Mouse (Mus musculus): ENCODE data around the gene March6. TPM values are rescaled to one million over a fixed set of nuclear protein-coding genes. Genes with fewer than 3 reads are reported as not detected.
A peak's percentile ranks its signal among the peaks of the same experiment; 100 is the strongest.

Gene March6
- polyA plus RNA-seq, 1 experiment from 2014 or later: 12.9 TPM

GRCm38 (mm10) chr15:31547421-31547820 is 16.6 kb upstream of the March6 start:
- no peaks in the 10 kb centered on the region for H3K36me3 ChIP-seq (ENCODE audit: control insufficient read depth, insufficient read depth, low read length)
- no peak overlapping the region for H3K9ac ChIP-seq (ENCODE audit: low read length)
- no peaks in the 10 kb centered on the region for H3K9me3 ChIP-seq (ENCODE audit: control insufficient read depth, low read length)
- TF ChIP-seq EP300 (optimal IDR thresholded peaks at IDR 0.05) (no peak), CTCF (IDR thresholded peaks at IDR 0.05; ENCODE audit: low read depth) (no peak)
- H3K27ac ChIP-seq (replicated peaks): no peak overlapping the region
- DNase-seq (ENCODE audit: low spot score) (no peak), ATAC-seq (ENCODE audit: low FRiP score, low TSS enrichment) (no peak)
- H3K4me2 ChIP-seq (replicated peaks; ENCODE audit: low read depth): no peak overlapping the region
- H3K4me3 ChIP-seq (ENCODE audit: low read depth, low read length): no peak overlapping the region
- H3K4me1 ChIP-seq (replicated peaks; ENCODE audit: control insufficient read depth, insufficient read depth): no peaks in the 10 kb centered on the region
- H3K27me3 ChIP-seq (ENCODE audit: control insufficient read depth, insufficient read depth, low read length): no peaks in the 10 kb centered on the region
- WGBS: 46% methylated on average over 5 of the region's 5 CpGs

DNA sequence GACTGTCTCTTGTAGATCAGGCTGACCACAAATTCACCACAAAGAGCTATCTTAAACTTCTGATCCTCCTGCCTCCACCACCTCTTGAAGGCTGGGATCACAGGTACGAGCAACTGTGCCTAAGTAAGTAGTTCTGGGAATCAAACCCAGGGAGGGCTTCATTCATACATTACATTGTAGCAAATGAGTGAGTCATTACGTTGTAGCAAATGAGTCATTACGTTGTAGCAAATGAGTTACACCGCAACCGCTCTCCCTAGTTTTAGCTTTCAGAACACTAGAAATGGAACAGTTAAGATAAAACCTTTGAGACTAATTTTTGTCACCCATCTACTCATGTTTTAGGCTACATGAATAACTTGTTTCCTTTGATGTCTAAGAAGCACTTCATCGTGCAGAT is 15.4 kb upstream of the March6 start:
- no peak for TF ChIP-seq EP300 (optimal IDR thresholded peaks at IDR 0.05)
- TF ChIP-seq CTCF (IDR thresholded peaks at IDR 0.05; ENCODE audit: low read depth): no peak
- H3K9ac ChIP-seq (ENCODE audit: low read length): no peak overlapping the region

DNA sequence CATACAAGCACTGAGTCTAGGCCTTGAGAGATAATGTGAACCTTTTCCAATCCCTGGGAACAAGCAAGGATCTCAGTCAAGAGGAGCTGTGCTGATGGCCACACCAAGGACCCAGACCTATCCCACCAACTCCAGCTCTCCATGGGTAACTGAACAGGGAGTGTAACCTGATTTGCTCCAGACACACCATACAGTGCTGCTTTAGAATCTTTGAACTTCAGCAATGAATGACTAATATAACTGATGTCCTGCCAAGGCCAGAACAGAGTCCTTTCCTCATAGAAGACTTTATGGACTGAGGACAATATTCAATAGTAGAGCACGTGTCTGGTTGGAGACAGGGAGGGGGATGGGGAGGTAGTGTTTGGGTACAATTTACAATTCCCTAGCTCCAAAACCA is 14.2 kb upstream of the March6 start:
- H3K9me3 ChIP-seq (ENCODE audit: control insufficient read depth, low read length): no peaks in the 10 kb centered on the region
- WGBS: 59% methylated on average over 1 of the region's 1 CpGs
- ATAC-seq (ENCODE audit: low FRiP score, low TSS enrichment) (no peak), DNase-seq (ENCODE audit: low spot score) (no peak)
- no peak for TF ChIP-seq CTCF (IDR thresholded peaks at IDR 0.05; ENCODE audit: low read depth)
- TF ChIP-seq EP300 (optimal IDR thresholded peaks at IDR 0.05): no peak
- H3K27me3 ChIP-seq (ENCODE audit: control insufficient read depth, insufficient read depth, low read length): no peaks in the 10 kb centered on the region
- H3K4me3 ChIP-seq (ENCODE audit: low read depth, low read length): no peak overlapping the region
- no peak overlapping the region for H3K27ac ChIP-seq (replicated peaks)
- H3K9ac ChIP-seq (ENCODE audit: low read length): no peak overlapping the region
- H3K36me3 ChIP-seq (ENCODE audit: control insufficient read depth, insufficient read depth, low read length): no peaks in the 10 kb centered on the region
- no peak overlapping the region for H3K4me2 ChIP-seq (replicated peaks; ENCODE audit: low read depth)
- H3K4me1 ChIP-seq (replicated peaks; ENCODE audit: control insufficient read depth, insufficient read depth): no peaks in the 10 kb centered on the region; the same call in 1 of the 2 replicates

More for the DNA sequence above, 15.4 kb upstream of the March6 start:
- H3K36me3 ChIP-seq (ENCODE audit: control insufficient read depth, insufficient read depth, low read length): no peaks in the 10 kb centered on the region
- H3K9me3 ChIP-seq (ENCODE audit: control insufficient read depth, low read length): no peaks in the 10 kb centered on the region
- no peaks in the 10 kb centered on the region for H3K27me3 ChIP-seq (ENCODE audit: control insufficient read depth, insufficient read depth, low read length)
- DNase-seq (ENCODE audit: low spot score) (no peak), ATAC-seq (ENCODE audit: low FRiP score, low TSS enrichment) (no peak)
- no peaks in the 10 kb centered on the region for H3K4me1 ChIP-seq (replicated peaks; ENCODE audit: control insufficient read depth, insufficient read depth)
- 70% methylated on average over 6 of the region's 6 CpGs for WGBS
- H3K27ac ChIP-seq (replicated peaks): no peak overlapping the region
- H3K4me2 ChIP-seq (replicated peaks; ENCODE audit: low read depth): no peak overlapping the region
- no peak overlapping the region for H3K4me3 ChIP-seq (ENCODE audit: low read depth, low read length)

- Histone ChIP-seq H3K4me2 (replicated peaks; ENCODE audit: low read depth) (0 out of 2 replicates have a peak overlapping the region, but pooled peaks have one; percentile 3), H3K27ac (replicated peaks) (no peak overlapping the region), H3K27me3 (ENCODE audit: control insufficient read depth, insufficient read depth, low read length) (no peaks in the 10 kb centered on the region), H3K4me1 (replicated peaks; ENCODE audit: control insufficient read depth, insufficient read depth) (no peaks in the 10 kb centered on the region; the same call in 1 of the 2 replicates), H3K36me3 (ENCODE audit: control insufficient read depth, insufficient read depth, low read length) (no peaks in the 10 kb centered on the region), H3K9ac (ENCODE audit: low read length) (no peak overlapping the region), H3K4me3 (ENCODE audit: low read depth, low read length) (no peak overlapping the region), H3K9me3 (ENCODE audit: control insufficient read depth, low read length) (no peaks in the 10 kb centered on the region)
- DNase-seq (ENCODE audit: low spot score): no peak
- no peak for ATAC-seq (ENCODE audit: low FRiP score, low TSS enrichment)
- 14% methylated on average over 3 of the region's 3 CpGs for WGBS
- TF ChIP-seq EP300 (optimal IDR thresholded peaks at IDR 0.05) (no peak), CTCF (IDR thresholded peaks at IDR 0.05; ENCODE audit: low read depth) (no peak)
Measured at GRCm38 (mm10) chr15:31543246-31543645, 12.4 kb upstream of the March6 start.

DNA sequence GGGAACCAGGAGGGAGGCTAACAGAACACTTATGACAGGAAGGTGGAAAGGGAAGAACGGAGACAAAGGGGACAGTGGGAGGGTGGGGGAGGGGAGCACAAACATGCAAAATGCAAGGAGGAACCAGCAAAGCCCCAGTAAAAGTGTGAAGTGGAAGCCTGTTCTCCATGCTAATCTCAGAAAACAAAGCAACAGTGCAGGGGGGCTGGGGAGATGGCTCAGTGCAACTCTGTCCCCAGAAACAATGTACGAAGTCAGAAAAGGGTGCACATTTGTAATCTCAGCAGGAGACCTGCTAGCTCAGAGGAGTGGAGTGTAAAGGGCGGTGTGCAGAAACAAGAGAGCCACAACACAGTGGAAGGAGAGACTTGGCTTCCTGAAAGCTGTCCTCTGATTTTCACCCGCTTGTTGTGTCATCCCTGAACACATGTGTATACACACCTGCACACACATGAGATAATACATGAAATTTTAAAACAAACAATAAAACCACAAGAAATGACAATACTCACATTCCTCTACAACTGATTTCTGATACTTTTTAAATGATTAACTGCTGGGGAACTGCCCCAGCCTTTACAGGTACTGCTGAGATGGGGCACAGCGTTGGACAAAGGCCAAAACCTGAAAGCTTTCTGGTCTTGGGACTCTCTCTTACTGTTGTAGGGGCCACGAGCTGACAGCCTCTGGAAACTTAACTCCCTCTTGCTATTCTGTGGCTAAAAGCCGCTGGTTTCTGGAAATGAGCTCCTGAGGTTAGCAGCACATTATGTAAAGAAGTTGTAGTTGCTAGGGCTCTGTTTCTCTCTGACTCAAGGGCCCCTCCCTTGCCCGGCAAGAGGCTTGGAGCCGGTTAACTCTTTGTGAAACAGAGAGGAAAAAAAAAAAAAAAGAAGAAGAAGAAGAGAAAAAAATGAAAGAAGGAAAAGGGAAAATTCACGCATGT is 11.4 kb upstream of the March6 start:
- Histone ChIP-seq H3K4me3 (ENCODE audit: low read depth, low read length) (no peak overlapping the region), H3K9me3 (ENCODE audit: control insufficient read depth, low read length) (no peaks in the 10 kb centered on the region), H3K36me3 (ENCODE audit: control insufficient read depth, insufficient read depth, low read length) (no peaks in the 10 kb centered on the region), H3K27ac (replicated peaks) (no peak overlapping the region), H3K4me1 (replicated peaks; ENCODE audit: control insufficient read depth, insufficient read depth) (no peaks in the 10 kb centered on the region; the same call in 1 of the 2 replicates), H3K9ac (ENCODE audit: low read length) (no peak overlapping the region), H3K4me2 (replicated peaks; ENCODE audit: low read depth) (peak overlapping the region; percentile 3; the same call in 1 of the 2 replicates), H3K27me3 (ENCODE audit: control insufficient read depth, insufficient read depth, low read length) (no peaks in the 10 kb centered on the region)
- TF ChIP-seq EP300 (optimal IDR thresholded peaks at IDR 0.05) (no peak), CTCF (IDR thresholded peaks at IDR 0.05; ENCODE audit: low read depth) (no peak)
- ATAC-seq (ENCODE audit: low FRiP score, low TSS enrichment) (peak; percentile 48), DNase-seq (ENCODE audit: low spot score) (peak; percentile 31)
- 13% methylated on average over 10 of the region's 10 CpGs for WGBS

- ATAC-seq (ENCODE audit: low FRiP score, low TSS enrichment): no peak
- Histone ChIP-seq H3K9ac (ENCODE audit: low read length) (no peak overlapping the region), H3K9me3 (ENCODE audit: control insufficient read depth, low read length) (no peaks in the 10 kb centered on the region), H3K4me2 (replicated peaks; ENCODE audit: low read depth) (no peak overlapping the region), H3K4me1 (replicated peaks; ENCODE audit: control insufficient read depth, insufficient read depth) (peaks cover 3% of the 10 kb centered on the region; the same call in 1 of the 2 replicates), H3K27me3 (ENCODE audit: control insufficient read depth, insufficient read depth, low read length) (no peaks in the 10 kb centered on the region), H3K36me3 (ENCODE audit: control insufficient read depth, insufficient read depth, low read length) (no peaks in the 10 kb centered on the region), H3K27ac (replicated peaks) (no peak overlapping the region; the same call in 1 of the 2 replicates), H3K4me3 (ENCODE audit: low read depth, low read length) (no peak overlapping the region)
- TF ChIP-seq CTCF (IDR thresholded peaks at IDR 0.05; ENCODE audit: low read depth) (no peak), EP300 (optimal IDR thresholded peaks at IDR 0.05) (no peak)
- WGBS: 26% methylated on average over 1 of the region's 1 CpGs
- no peak for DNase-seq (ENCODE audit: low spot score)
Measured at GRCm38 (mm10) chr15:31540513-31540802, 9.6 kb upstream of the March6 start.
